Mouse (Mus musculus) regulatory T cell (primary cell): ENCODE measurements at regions not wholly inside any gene's neighbourhood (a gene's known extent, or its start where the extent isn't known, plus 50 kb on each side); places are given as distances from the start of the nearest gene placed in this dataset.

Experiments
- in situ Hi-C: fragments of 300-600 bp; cut with MboI, MseI; formaldehyde crosslinking; loops from one replicate; pipeline ENCODE4 v1.15.1; 2025; ENCODE audit warnings: high pct_unique_total_duplicates

DNA sequence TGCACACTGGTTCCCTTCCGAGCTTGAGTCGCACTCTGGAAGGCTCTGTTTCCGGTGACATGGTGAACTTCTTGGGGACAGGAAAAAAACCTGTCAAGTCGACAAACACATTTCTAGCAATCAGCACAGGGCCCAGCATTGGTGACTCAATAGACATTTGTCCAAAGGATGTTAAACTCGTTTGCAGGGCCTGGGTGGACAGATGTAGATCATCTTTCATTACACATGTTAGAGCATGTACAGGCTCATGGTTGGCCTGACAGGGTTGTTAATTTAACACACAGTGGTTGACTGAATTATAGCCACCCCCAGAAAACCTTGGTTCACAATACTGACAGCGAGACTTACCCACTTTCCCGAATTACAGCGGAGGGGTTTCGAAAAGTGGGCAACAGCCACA, 288.6 kb upstream of the Zfp64 start:
- in situ Hi-C loops = no loop called here

DNA sequence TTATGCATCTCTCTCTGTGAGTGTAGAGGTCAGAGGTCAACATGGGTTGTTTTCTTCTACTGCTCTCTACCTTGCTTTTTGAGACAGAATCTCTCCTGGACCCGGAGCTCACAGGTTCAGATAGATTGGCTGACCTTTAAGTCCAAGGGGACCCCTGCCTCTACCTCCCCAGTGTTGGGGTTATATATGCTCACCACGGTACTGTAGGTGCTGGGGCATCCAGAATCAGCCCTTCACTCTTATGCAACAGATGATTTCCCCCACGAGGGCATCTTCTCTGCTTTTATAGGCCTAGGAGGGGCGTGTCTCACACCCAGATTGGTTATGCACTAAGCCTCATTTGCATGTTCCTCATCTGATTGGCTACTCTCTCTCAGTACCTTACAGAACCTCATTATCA, 282.5 kb upstream of the Zfp64 start:
- in situ Hi-C loops = no loop called here

DNA sequence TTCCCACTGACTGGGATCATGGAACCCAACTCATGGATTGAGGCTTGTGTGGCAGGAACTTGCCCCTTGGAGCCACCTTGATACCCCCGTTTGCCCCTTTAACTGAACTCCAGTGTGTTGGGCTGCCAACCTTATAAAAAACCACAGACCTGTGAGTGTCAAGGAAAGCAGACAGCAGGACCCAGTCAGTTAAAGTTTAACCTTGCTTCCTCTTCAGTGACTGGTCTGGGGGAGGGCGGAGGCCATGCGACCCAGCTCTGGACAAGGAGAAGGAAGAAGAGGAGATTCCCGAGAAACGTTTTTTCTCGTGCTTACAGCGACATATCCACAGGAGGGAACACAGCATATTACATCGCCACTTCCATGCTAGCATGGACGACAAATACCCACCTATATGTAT, 281.9 kb upstream of the Zfp64 start:
- in situ Hi-C loops = no loop called here

DNA sequence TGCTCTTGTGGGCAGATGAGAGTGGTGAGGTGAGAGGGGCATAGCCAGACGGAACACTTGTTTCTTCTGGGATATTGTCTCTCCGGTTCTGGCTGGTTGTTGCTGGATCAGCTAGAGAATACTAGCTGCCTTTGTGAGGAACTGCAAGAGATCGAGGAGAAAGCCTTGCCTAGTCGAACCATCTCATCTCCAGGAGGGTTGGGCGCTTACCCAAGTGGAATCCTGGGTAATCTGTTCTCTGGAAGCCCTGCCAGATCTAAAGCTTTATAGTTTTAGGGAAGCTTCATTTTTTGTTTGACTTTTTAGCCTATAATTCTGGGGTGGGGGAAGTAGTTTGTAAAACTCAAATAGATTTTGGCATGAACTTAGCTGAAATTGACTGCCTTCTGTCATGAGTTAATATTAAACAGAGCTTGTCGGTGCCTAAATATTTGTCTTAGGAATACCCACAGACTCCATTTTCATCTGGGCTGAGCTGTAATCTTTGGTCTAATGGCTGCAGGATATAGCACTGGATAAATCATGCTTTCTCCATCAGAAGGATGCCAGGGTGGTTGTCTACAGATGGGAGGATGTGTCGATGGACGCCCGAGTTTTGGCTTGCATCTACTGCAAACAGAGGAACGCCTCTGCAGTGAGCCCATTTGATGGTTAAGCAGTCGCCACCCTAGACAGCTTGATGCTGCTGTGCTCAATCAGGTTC, 279.1 kb upstream of the Zfp64 start:
- in situ Hi-C loops = no loop called here

DNA sequence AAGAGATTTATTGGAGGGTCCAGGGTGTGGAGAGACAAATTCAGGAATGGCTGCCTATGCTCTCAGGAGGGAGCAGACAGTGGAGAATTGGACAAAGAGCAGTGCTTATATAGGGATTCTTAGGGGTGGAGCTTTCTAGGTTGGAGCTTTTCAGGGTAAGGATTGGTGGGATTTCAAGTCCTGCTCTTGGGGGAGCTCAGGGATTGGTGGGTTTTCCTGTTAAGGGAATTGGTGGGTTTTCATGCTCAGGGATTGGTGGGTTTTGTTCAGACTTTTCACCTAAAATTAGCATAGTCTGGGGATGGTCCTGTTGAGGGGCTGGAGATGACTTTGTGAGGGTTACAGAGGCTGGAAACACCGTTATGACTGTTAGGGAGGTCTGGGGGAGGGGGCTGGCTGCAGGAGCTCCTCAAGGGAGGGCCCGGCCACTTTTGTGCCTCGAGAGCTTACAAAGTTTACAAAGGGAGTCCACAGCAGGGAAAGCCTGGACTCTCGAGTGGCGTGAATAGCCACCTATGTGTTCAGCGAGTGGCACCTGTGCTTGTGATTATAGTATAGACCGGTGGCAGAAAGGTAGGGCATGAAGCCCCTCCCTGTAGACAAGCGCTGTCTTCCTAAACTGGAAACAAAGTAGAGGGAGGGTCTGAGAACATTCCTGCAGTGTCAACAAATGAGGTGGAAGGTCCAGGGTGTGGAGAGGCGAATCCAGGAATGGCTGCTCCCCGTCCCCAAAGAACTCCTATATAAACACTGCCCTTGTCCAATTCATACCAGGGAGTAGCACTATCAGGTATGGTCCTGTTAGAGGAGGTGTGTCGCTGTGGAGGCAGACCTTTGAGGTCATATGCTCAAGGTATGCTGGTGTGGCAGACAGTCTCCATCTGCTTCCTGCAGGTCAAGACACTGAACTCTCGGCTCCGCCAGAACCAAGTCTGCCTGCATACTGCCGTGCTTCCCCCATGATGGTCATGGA, 278.1 kb upstream of the Zfp64 start:
- in situ Hi-C loops = no loop called here

DNA sequence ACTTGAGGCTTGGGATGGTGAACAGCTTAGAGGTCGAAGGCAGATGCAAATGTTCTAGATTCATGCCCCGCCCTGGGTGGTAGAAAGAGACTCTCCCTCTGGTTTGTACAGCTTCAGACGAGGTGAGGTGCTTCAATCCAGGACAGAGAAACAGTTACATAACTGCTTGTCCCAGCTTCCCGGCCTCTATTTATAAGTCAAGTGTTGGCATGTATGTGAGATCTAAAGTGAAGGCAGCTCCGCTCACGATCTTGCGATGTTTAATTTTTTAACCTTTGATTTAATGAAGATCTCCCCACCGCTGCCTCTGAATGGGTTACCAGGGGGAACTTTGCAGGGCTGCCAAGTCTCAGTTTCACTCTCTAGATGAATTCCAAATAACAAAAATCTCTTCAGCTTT, 266.9 kb upstream of the Zfp64 start:
- in situ Hi-C loops = no loop called here

DNA sequence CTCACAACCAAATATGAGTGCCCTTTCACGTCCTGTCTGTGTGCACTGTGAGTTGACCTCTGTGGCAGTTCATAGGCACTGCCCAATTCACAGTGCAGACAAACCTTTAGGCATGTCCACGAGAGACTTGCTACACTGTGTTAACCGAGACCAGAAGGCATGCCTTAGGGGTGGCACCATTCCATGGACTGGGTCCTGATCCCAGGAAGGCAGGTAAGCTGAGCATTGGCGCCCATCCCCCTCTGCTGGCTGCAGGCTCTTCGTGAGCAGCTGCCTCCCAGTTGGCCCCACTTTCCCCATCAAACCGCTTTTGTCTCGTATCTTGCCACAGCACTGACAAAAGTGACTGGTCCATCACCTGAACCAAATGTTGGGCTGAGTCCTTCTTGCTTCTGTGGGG, 265.8 kb upstream of the Zfp64 start:
- in situ Hi-C loops = no loop called here

DNA sequence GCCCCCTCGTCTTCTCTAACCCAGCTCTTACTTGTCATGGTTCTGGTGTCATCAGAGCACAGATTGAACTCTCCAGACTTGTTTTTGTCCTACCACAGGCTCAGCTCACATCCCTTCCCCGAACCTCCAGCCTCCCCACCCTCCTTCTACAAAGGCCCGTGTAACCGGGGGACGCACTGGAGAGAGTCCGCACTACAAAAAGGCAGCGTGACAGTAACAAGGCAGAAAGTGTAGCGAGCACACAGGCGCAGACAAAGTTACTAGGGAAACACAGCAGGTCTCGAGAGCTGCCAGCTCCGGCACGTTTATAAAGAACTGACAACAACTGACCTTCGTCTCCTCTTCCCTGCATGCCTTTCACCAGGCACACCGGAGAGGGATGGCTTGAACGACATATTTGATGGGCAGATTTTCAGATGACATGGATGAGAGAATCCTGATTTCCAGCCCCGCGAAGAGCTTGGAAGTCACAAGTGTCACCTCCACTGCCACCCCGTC, 260.2 kb upstream of the Zfp64 start:
- in situ Hi-C loops = no loop called here

DNA sequence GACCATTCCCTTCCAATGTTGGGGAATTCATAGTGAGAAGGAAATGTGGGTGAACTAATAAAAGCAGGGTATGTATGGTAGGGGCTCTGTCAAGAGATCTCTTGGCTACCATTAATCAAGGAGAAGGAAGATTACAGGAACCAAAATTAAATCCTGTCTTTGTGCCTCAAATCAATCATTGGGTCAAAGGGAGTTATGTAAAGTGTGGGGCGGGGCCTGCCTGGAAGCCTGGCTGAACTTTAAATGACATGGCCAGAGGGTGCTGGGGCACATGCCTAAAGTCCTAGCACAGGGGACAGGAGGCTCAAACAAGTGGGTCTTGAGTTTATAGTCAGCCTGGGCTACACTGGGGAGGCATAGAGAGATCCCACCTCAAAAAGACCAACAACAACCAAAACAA, 259.0 kb upstream of the Zfp64 start:
- in situ Hi-C loops = no loop called here

DNA sequence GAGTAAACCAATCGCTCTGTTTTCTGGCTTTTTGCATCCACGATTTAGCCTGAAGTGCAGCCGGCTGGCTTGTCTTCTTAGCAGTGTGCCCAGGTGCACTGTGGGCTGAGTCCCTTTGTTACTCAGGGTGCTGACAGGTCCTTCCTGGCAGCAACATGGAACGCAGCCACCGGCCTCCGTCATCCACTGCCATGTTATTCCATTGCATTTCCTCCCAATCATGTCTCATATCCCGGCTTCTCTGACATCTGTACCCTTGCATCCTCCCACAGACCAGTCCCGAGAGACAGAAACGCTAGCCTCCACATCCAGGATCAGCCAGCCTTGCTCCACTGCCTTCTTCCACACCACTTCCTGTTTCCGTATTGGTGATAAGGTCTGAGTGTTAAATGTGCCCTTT, 257.9 kb upstream of the Zfp64 start:
- in situ Hi-C loops = no loop called here

DNA sequence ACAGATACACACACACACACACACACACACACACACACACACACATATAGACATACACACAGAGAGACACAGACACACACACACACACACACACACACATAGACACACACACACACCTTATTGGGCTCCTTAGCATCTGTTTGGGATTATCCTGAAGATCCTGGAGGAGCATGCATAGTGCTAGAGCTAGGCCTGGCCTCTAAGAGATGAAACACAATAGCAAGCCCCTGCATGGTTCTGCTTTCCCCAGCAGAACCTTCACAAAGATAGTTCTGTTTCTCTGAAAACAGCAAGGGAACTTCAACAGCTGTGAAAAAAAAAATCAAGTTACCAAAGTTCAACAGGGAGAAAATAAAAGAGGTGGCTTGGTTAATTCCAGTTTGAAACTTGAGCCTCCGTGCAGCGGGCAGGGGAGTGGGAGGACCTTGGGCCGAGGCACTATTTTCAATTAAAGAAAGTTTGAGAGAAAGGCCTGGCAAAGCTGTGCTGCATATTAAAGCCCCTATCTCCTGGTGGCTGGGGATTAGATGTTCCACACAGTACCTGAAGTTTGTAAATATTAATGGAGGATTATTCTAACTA, 257.4 kb upstream of the Zfp64 start:
- in situ Hi-C loops = no loop called here

DNA sequence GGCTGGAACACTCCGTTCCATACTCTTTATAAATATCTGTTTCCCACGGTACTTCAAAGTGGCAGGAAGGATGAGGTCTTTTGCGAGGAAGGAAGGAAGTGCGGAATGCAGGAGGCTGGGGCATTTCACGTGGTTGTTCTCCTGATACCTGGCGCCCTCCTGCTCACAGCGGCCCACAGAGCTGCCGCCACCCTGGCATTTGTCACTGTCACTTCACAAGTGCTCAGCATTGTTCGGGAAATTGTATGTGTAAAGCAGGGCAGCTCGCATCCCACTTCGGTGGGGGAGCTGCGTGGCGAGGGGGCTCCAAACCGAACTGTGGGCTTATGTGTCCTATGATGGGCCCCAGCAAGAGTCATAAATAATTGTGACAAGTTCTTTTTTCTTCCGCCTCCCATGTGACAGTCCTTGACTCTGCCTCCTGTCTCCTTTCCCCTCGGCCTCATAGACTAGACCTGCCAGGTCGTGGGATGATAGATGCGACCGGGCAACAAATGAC, 248.9 kb upstream of the Zfp64 start:
- in situ Hi-C loops = no loop called here

DNA sequence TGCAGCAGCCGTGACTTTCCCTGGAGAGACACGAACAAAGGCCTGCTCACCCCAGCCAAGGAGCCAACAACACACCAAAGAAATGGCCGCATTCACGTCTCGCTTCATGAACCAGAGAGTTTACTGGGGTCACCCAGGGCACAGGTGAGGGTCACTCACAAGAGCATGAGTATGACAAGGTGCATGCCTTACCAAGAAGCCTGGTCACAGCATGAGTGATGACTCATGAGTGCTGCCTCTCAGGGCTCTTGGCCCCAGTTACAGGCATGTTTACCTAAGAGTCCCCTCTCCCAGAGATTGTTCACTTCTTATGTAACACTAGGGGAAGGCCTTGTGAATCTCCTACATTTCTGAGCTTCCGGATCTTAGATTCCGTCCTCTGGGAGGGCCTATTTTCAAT, 236.6 kb upstream of the Zfp64 start:
- in situ Hi-C loops = no loop called here

DNA sequence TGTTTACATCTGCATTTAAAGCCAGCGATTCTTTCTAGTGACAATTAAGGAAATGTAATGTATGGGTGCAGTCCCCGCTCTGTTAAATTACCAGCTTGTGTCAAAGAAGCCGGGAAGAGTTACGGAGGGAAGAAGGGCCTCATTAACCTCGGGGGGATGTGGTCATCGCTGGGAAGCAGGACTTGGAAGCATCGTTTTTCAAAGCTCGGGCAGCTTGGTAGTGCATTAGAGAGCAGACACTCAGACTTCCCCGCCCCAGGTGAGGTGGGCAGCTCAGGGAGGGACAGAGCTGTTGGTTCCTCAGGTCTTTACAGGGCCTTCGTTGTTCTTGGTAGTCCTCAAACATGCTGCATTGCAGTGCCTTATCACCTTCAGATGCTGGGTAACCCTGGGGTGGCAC, 236.1 kb upstream of the Zfp64 start:
- in situ Hi-C loops = no loop called here

DNA sequence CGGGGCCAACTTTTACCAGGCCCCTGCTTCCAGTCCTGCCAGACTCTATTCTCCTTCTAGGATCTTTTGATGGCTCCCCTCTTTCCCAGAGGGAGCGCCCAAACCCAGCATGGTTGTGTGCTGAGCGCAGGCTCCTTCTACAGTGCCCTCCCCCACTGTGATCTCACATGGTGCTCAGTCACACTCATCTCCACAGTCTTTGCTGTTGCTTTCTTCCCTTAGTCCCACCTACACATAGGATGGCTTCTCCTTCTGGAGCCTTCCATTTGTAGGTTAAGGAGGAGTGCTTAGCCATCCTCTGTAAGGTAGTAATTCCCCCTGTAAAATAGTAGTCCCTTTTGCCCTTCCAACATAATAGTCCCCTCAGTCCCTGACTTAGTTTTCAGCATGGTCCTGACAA, 222.2 kb upstream of the Zfp64 start:
- in situ Hi-C loops = no loop called here

DNA sequence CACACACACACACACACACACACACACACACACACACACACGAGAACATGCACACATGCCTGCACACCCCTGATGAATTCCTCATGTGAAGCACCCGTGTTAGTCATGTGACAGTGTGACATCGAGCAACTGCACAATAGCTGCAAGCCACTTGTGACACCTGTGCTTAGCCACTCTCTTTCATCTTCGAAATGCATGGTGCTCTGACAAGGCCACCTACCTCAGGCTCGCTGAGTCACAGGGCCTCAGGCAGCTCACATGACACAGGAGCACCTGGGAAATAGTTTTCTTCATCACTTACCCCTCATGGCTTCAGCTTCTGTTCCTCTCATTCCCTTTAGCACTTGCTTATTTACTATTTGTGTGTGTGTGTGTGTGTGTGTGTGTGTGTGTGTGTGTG, 213.4 kb upstream of the Zfp64 start:
- in situ Hi-C loops = no loop called here

DNA sequence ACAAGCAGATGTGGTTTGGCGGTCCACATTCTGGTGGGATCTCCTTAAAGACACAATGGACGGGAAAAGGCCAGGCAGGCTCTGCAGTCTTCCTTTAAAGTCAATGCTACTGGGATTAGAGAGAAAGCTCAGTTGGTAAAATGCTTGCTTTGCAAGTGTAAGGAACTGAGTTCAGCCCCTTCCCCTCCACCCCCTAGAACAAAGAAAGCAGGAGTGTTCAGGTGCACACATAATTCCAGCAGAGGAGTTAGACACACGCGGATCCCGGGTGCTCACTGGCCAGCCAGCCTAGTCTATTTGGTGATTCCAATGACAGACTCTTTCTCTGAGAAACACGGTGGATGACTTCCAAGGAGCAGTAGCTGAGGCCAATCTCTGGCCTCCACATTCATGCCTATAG, 213.0 kb upstream of the Zfp64 start:
- in situ Hi-C loops = no loop called here

DNA sequence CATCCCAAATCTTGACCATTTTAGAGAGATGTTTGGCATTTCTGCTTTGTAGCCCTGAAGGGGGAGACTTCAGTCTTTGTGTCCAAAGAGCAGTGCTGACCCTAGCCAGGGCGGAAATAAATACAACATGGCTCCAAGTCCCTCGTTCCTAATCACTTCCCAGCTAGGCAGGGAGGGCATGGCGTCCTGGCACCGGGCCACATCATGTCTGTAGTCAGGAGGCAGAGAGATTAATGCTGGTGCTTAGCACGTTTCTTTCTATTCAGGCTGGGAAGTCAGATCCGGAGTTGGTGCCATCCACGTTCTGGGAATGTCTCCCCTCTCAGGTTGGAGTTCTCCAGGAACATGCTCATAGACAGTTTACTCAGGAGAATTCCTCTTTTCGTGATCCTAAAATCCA, 206.3 kb upstream of the Zfp64 start:
- in situ Hi-C loops = no loop called here

DNA sequence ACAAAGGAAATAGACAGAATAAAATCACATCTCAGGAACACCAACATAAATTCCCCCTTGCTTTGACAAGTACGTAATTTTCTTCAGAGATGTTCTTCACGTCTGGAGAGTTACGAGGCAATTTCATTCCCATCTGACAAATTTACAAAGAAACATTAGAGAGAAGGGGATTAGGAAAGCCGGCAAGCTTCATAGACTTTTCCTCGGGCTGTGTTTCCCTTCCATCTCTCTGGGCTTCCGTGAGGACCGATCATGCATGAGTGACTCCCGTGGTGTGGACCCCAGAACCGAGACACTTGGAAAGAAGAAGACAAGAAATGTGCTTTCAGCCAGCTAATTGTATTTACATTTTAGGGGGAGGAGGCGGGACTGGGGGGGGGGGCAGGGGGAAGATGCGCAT, 203.4 kb upstream of the Zfp64 start:
- in situ Hi-C loops = no loop called here

DNA sequence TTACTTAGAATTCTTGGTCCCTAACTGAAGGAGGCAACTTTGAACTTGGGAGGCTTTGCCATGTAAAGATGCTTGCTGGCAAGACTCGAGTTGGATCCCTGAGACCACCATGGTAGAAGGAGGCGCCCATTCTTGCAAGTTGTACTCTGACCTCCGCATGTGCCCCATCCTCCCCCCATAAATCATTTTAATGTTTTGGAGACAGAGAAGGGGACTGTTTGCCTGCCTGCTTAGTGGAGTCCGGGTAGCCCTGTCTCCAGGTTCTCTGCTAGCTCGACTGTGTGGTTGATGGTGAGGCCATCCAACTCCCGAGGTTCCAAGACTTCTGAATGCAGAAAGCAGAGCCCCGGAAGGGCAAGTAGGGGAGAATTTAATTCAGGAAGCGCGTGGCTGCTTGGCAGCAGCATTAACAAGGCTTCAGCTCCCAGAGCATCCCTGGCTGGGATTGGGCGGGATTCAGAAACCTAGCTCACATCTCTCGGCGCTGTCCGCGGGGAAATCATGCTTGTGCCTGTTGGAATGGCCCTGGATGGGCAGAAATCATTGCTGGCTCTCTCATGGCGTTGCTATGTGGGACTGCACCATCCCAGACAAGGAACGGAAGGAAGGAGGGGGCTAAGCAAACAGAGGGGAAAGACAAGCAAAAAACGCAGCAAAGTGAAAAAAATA, 202.8 kb upstream of the Zfp64 start:
- in situ Hi-C loops = no loop called here

DNA sequence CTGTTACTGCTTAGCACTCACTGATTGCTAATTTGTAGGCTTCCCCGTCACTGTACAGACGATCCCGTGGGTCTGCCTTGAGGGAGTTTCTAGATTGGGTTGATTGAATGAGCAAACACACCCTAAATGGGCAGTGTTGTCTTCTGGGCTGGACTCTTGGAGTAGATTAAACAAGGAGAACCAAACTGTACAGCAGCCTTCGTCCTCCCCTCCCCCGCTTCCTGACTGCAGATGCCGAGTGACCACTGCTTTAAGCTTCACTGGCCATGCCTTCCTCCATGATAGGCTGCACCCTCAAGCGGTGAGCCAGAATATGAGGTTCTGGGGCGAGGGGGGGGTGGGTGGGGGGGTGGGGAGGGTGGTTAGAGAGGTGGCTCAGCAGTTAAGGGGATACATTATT, 201.5 kb upstream of the Zfp64 start:
- in situ Hi-C loops = no loop called here

DNA sequence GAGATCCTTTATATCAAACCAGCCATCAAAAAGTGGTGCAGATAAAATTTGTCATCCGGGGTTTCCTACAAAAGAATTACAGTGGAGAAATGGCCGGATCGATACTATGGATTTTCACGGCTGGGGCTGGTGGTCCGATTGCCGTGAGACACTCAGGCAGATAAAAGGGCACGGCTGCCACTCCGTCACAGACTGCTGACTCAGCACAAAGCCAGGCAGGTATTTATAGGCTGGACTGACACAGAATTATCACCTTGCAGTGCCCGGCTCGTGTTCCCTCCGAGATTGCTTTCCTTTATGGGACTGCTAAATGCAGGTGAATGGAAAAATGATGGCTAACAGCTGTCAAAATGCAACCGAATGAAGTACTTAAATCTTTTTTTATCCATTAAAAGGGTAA, 199.5 kb upstream of the Zfp64 start:
- in situ Hi-C loops = no loop called here
